Mouse (Mus musculus) CH12.LX (cell line): Measurements from ENCODE around the gene Ctdsp1. TPM values are rescaled to one million over a fixed set of nuclear protein-coding genes. Genes with fewer than 3 reads are reported as not detected.

Source experiments
- DNase-seq: peaks from one replicate; pipeline ENCODE4 v3.0.0-alpha.2; 2013; ENCODE audit errors: extremely low read depth
- H3K27ac ChIP-seq: 2 replicates; pipeline ENCODE4 v1.5.1; 2012; ENCODE audit warnings: low read depth, mild to moderate bottlenecking, control low read depth, moderate library complexity; ENCODE audit not compliant: insufficient read depth
- H3K27me3 ChIP-seq: replicated peaks from 2 replicates; pipeline ENCODE3; 2012; ENCODE audit warnings: inconsistent platforms
- H3K36me3 ChIP-seq, 2 experiments: replicated peaks in 1 of 2; 2 replicates each; pipeline versions ENCODE3 to v1.6.1; 2012; ENCODE audit warnings: inconsistent platforms in 1 of 2, low read length in 1 of 2, mild to moderate bottlenecking in 1 of 2, mixed read lengths in 1 of 2, moderate library complexity in 1 of 2; ENCODE audit not compliant: control insufficient read depth in 1 of 2, insufficient read depth in 1 of 2
- H3K4me1 ChIP-seq, 2 experiments: 2 replicates each; pipeline ENCODE4 v1.6.1; 2012; ENCODE audit warnings: inconsistent platforms in 1 of 2, moderate library complexity in 1 of 2; ENCODE audit not compliant: insufficient read depth in 2 of 2, control insufficient read depth in 1 of 2
- H3K4me2 ChIP-seq: 2 replicates; pipeline ENCODE4 v1.6.1; 2012; ENCODE audit warnings: low read depth, mild to moderate bottlenecking, control low read depth; ENCODE audit not compliant: poor library complexity, insufficient read depth, severe bottlenecking
- H3K4me3 ChIP-seq, 3 experiments: fragments of 150-350 bp in 1 of 3; sonication (generic) in 1 of 3; replicated peaks in 1 of 3; 2 replicates each; pipeline versions ENCODE3 to v1.5.1; 2011 to 2012; ENCODE audit warnings: low read depth in 2 of 3, low read length in 2 of 3, mild to moderate bottlenecking in 2 of 3, moderate library complexity in 2 of 3, control low read depth in 1 of 3, improper control_type of control experiment in 1 of 3, inconsistent platforms in 1 of 3, mixed read lengths in 1 of 3; ENCODE audit not compliant: poor library complexity in 1 of 3
- H3K79me2 ChIP-seq: replicated peaks from 2 replicates; pipeline ENCODE4 v1.6.1; 2012; ENCODE audit warnings: mild to moderate bottlenecking, moderate library complexity; ENCODE audit not compliant: control insufficient read depth, poor library complexity, insufficient read depth, severe bottlenecking; ENCODE audit errors: extremely low read depth
- H3K9ac ChIP-seq: 2 replicates; pipeline ENCODE4 v1.6.1; 2012; ENCODE audit warnings: low read depth, mild to moderate bottlenecking, control low read depth, moderate library complexity; ENCODE audit not compliant: insufficient read depth
- H3K9me3 ChIP-seq: replicated peaks from 2 replicates; pipeline ENCODE3; 2012; ENCODE audit warnings: low read length, inconsistent platforms, mixed read lengths
- BHLHE40 ChIP-seq: IDR thresholded peaks from 2 replicates; pipeline ENCODE4 v1.6.1; 2011; ENCODE audit warnings: mild to moderate bottlenecking, low read depth, low read length, improper control_type of control experiment
- E2F4 ChIP-seq: IDR thresholded peaks from 2 replicates; pipeline ENCODE4 v1.6.1; 2011; ENCODE audit warnings: low read depth, low read length, improper control_type of control experiment; ENCODE audit not compliant: insufficient replicate concordance
- GABPA ChIP-seq: IDR thresholded peaks from 2 replicates; pipeline ENCODE4 v1.6.1; 2012; ENCODE audit warnings: low read depth, low read length, improper control_type of control experiment, inconsistent platforms; ENCODE audit not compliant: insufficient replicate concordance
- MAFK ChIP-seq: IDR thresholded peaks from 2 replicates; pipeline ENCODE4 v1.6.1; 2011; ENCODE audit warnings: low read length, improper control_type of control experiment; ENCODE audit not compliant: insufficient replicate concordance
- MAX ChIP-seq: IDR thresholded peaks from 2 replicates; pipeline ENCODE4 v1.6.1; 2011; ENCODE audit warnings: low read length, improper control_type of control experiment
- MEF2A ChIP-seq: IDR thresholded peaks from 2 replicates; pipeline ENCODE4 v1.6.1; 2014; ENCODE audit warnings: low read depth, mild to moderate bottlenecking, inconsistent platforms, low read length, improper control_type of control experiment, borderline replicate concordance
- POLR2A ChIP-seq: IDR thresholded peaks from 2 replicates; pipeline ENCODE4 v1.6.1; 2011; ENCODE audit warnings: low read depth, mild to moderate bottlenecking, improper control_type of control experiment, low read length
- RAD21 ChIP-seq: IDR thresholded peaks from 2 replicates; pipeline ENCODE4 v1.6.1; 2011; ENCODE audit warnings: low read depth, mild to moderate bottlenecking, low read length, improper control_type of control experiment, moderate library complexity
- SIN3A ChIP-seq: IDR thresholded peaks from 2 replicates; pipeline ENCODE4 v1.6.1; 2012; ENCODE audit warnings: low read length, improper control_type of control experiment, inconsistent platforms
- SMC3 ChIP-seq: IDR thresholded peaks from 2 replicates; pipeline ENCODE4 v1.6.1; 2011; ENCODE audit warnings: low read depth, low read length, improper control_type of control experiment
- ZMIZ1 ChIP-seq: IDR thresholded peaks from 2 replicates; pipeline ENCODE4 v1.6.1; 2012; ENCODE audit warnings: low read depth, mild to moderate bottlenecking, inconsistent platforms, low read length, improper control_type of control experiment
- dilution Hi-C: fragments of 300-500 bp; cut with MboI; formaldehyde crosslinking; loops from 2 replicates; pipeline ENCODE4 v1.14.3; 2020; ENCODE audit warnings: low sequenced_read_pairs; ENCODE audit not compliant: extremely low pct_unique_long_range_greater_than_20kb, extremely low pct_ligation_motif_present
- in situ Hi-C: fragments of 300-500 bp; cut with MboI; formaldehyde crosslinking; loops from 3 replicates; pipeline ENCODE4 v1.14.3; 2019; ENCODE audit warnings: low sequenced_read_pairs, low pct_ligation_motif_present, low pct_unique_long_range_greater_than_20kb, mixed read lengths
- polyA plus RNA-seq: library from polyadenylated mRNA; unstranded; fragments of >175 nt; gene quantifications from 2 replicates; pipeline ENCODE4 v1.2.1, GENCODE M21; 2012; ENCODE audit warnings: low read depth; ENCODE audit not compliant: insufficient read length
- total RNA-seq, 2 experiments: library from RNA; depleted of rRNA; stranded (reverse); fragments of 300-350 nt in 1 of 2; fragments of >200 nt in 1 of 2; gene quantifications; 2 replicates each; pipeline ENCODE4 v1.2.3; 2012 to 2014

The Ctdsp1 gene
- total and polyA plus RNA-seq, 3 experiments: 14.4 to 65.8 (median 23.4) TPM

DNA sequence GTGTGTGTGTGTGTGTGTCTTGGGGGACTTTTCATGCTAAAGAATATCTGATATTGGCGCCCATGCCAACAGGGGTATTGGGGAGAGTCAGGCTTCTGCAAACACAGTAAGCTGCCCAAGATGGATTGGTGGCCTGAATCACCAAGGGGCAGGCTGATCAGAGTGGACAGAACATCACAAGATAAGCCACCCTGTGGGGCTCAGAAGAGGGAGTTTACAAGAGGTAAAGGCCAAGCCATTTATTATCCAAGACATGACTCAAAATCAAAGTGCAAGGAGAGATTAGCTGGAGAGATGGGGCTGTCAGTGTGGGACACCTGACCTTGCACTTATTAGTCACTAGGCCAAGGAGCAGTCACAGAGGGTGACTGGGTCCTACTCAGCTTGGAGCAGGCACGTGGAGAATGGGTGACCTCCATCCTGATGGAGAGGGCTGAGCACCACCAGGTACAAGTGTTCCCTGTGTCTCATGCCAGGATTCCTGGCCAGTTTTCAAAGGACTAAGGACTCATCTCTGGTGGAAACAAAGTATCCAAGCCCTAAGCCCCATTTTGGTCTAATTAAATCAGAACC is 20.5 kb downstream of the Ctdsp1 start:
- dilution Hi-C loops (no loop called here), in situ Hi-C loops (no loop called here)
- TF ChIP-seq MEF2A (no peak), E2F4 (no peak), BHLHE40 (no peak), MAX (no peak)
- H3K9ac ChIP-seq: no peak overlapping the region
- H3K4me3 ChIP-seq: no peak overlapping the region
- H3K27me3 ChIP-seq: no peaks in the 10 kb centered on the region
- no peak for DNase-seq
- H3K27ac ChIP-seq: no peak overlapping the region
- no peaks in the 10 kb centered on the region for H3K79me2 ChIP-seq
- H3K9me3 ChIP-seq: no peaks in the 10 kb centered on the region
- peaks cover 0 to 10% of the 10 kb centered on the region in 2 experiments; a peak in 2 of 4 replicates for H3K4me1 ChIP-seq
- H3K36me3 ChIP-seq: no peaks in the 10 kb centered on the region
- no peak overlapping the region for H3K4me2 ChIP-seq

DNA sequence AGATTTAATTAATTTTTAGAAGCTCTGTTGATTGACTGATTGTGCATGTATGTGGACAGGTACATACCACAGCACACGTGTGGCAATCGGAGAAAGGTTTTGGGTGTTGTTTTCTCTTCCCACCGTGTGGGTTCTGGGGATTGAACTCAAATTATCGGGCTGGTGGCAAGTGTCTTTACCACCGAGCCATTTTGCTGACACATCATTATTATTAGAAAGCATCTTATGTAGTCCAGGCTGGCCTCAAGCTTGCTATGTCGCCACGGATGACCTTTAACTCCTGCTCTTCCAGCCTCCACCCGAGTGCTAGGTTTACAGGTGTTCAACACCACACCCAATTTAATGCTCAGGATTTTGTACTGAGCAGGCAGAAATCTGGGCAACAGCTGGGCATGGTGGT is 21.4 kb downstream of the Ctdsp1 start:
- no peaks in the 10 kb centered on the region for H3K27me3 ChIP-seq
- no peaks in the 10 kb centered on the region for H3K9me3 ChIP-seq
- H3K4me2 ChIP-seq: no peak overlapping the region
- H3K4me1 ChIP-seq: peaks cover 0 to 10% of the 10 kb centered on the region in 2 experiments; a peak in 2 of 4 replicates
- in situ Hi-C loops: no loop called here
- no peak for DNase-seq
- TF ChIP-seq SIN3A: no peak
- peak; percentile 79 for TF ChIP-seq MAFK
- no peak overlapping the region for H3K4me3 ChIP-seq
- H3K9ac ChIP-seq: no peak overlapping the region
- dilution Hi-C loops: no loop called here
- H3K27ac ChIP-seq: no peak overlapping the region
- H3K36me3 ChIP-seq: no peaks in the 10 kb centered on the region
- no peaks in the 10 kb centered on the region for H3K79me2 ChIP-seq

DNA sequence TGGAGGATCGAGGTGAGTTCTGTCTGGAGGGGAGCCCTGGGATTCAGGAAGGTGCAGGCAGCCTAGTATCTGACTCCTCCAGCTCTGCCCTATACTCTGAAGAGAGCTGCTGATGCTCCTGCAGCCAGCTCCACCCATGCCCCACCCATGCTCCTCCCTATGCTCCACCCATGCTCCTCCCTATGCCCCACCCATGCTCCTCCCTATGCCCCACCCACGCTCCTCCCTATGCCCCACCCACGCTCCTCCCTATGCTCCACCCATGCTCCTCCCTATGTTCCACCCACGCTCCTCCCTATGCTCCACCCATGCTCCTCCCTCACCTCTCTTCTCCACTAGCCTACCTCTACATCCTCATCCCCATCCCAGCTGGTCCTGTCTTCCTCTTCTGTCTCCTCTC is 23.8 kb downstream of the Ctdsp1 start:
- no peaks in the 10 kb centered on the region for H3K27me3 ChIP-seq
- DNase-seq: peak; percentile 40
- dilution Hi-C loops: no loop called here
- no peaks in the 10 kb centered on the region for H3K9me3 ChIP-seq
- no peaks in the 10 kb centered on the region for H3K36me3 ChIP-seq
- peaks cover 0 to 7% of the 10 kb centered on the region in 2 experiments; a peak in 1 of 4 replicates for H3K4me1 ChIP-seq
- in situ Hi-C loops: no loop called here
- no peak overlapping the region for H3K27ac ChIP-seq
- H3K4me2 ChIP-seq: no peak overlapping the region
- H3K79me2 ChIP-seq: no peaks in the 10 kb centered on the region
- no peak overlapping the region for H3K4me3 ChIP-seq
- no peak overlapping the region for H3K9ac ChIP-seq
- TF ChIP-seq RAD21: no peak
- TF ChIP-seq GABPA: no peak
- TF ChIP-seq ZMIZ1: no peak
- no peak for TF ChIP-seq POLR2A
- no peak for TF ChIP-seq SMC3
